Mouse (Mus musculus): ENCODE measurements at regions not wholly inside any gene's neighbourhood (a gene's known extent, or its start where the extent isn't known, plus 50 kb on each side); places are given as distances from the start of the nearest gene placed in this dataset.

DNA sequence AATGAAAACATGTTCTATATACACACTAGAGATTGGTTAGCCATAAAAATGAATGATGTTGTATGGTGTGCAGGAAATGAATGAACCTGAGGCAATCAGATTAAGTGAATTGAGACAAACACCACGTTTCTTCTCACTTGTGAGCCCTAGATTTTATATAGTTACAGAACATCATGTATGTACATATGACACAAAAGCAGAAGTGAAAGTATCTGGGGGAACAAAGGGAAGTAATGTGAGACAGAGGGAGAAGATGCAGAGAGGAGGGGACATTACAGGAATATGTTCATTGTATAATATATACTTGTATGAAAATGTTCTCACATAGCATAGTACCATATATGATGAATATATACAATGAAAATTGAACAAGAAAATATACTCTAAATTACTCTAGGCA lies 121.1 kb upstream of the Map3k1 start:
- ATAC-seq (ENCODE audit: insufficient number of reproducible peaks, low FRiP score, low TSS enrichment, low read depth): no peak
- WGBS: 78% methylated on average over 1 of the region's 1 CpGs
- H3K27ac ChIP-seq (replicated peaks; ENCODE audit: low read depth, low read length): no peak overlapping the region

DNA sequence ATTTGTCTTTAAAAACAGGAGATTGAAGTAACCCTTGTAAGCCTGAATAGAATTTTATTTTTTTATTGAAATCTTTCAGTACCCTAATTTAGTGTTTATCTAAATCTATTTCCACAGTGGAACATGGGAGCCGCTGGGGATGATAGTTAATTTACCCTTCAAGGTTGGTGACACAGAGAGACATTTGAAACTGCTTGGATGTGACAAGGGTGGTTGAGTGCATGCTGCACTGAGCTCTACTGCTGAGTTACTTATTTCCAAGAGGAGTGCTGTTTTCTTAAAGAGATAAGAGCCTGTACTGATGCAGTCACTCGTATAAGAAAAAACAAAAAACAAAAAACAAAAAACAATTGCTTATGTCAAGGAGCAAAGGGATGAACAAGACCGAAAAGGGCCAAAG lies 123.7 kb upstream of the Map3k1 start:
- DNase-seq (ENCODE audit: low spot score) (no peak), ATAC-seq (ENCODE audit: insufficient number of reproducible peaks, low FRiP score, low TSS enrichment, low read depth) (no peak)
- Histone ChIP-seq H3K9me3 (ENCODE audit: control insufficient read depth, low read length) (no peaks in the 10 kb centered on the region), H3K4me2 (ENCODE audit: low read depth, severe bottlenecking) (no peak overlapping the region), H3K9ac (ENCODE audit: low read length) (no peak overlapping the region), H3K4me3 (ENCODE audit: low read depth, low read length) (no peak overlapping the region), H3K4me1 (ENCODE audit: control insufficient read depth, insufficient read depth, low read length) (peaks cover 6% of the 10 kb centered on the region), H3K36me3 (ENCODE audit: control insufficient read depth, insufficient read depth, low read length) (no peaks in the 10 kb centered on the region), H3K27ac (replicated peaks; ENCODE audit: low read depth, low read length) (no peak overlapping the region), H3K27me3 (ENCODE audit: control insufficient read depth, insufficient read depth, low read length) (no peaks in the 10 kb centered on the region)
- WGBS: 87% methylated on average over 3 of the region's 3 CpGs

More for the DNA sequence above, 121.1 kb upstream of the Map3k1 start:
- H3K27me3 ChIP-seq (ENCODE audit: control insufficient read depth, insufficient read depth, low read length): no peaks in the 10 kb centered on the region
- no peak for DNase-seq (ENCODE audit: low spot score)
- no peaks in the 10 kb centered on the region for H3K9me3 ChIP-seq (ENCODE audit: control insufficient read depth, low read length)
- H3K9ac ChIP-seq (ENCODE audit: low read length): no peak overlapping the region
- H3K4me3 ChIP-seq (ENCODE audit: low read depth, low read length): no peak overlapping the region
- H3K36me3 ChIP-seq (ENCODE audit: control insufficient read depth, insufficient read depth, low read length): no peaks in the 10 kb centered on the region
- H3K4me1 ChIP-seq (ENCODE audit: control insufficient read depth, insufficient read depth, low read length): no peaks in the 10 kb centered on the region
- no peak overlapping the region for H3K4me2 ChIP-seq (ENCODE audit: low read depth, severe bottlenecking)

DNA sequence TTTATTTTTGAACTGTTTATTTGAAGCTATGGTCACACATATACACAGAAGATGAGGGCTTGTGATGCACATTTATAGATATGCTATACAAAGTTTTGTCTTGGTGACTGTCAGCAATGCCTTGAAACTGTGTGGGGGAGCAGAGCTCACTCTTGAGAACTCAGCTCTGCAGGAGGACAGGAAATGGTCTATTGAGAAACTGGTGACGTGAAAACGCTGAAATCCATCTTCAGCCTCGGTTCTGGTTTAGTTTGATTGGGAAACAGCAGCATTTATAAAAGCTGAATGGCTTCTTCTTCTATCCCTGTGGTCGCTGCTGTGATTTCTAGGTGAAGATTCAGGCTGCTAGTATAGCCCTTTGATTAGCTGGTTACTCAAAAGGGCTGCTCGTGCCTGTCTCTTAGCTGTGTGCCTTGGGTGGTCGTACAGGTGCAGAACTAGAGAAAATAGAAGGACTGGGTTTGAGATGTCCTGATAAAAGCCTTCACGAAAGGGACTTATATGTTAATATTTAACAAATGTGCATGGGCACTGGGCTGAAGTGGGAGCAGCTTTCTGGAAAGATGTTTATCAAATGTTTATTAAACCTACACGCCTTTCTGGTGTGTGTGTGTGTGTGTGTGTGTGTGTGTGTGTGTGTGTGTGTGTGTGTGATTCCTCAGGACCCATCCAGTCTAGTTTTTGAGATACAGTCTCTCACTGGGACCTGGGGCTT lies 124.9 kb upstream of the Map3k1 start:
- no peak for DNase-seq (ENCODE audit: low spot score)
- Histone ChIP-seq H3K4me2 (ENCODE audit: low read depth, severe bottlenecking) (no peak overlapping the region), H3K36me3 (ENCODE audit: control insufficient read depth, insufficient read depth, low read length) (no peaks in the 10 kb centered on the region), H3K27me3 (ENCODE audit: control insufficient read depth, insufficient read depth, low read length) (no peaks in the 10 kb centered on the region), H3K4me1 (ENCODE audit: control insufficient read depth, insufficient read depth, low read length) (peaks cover 6% of the 10 kb centered on the region), H3K9me3 (ENCODE audit: control insufficient read depth, low read length) (no peaks in the 10 kb centered on the region), H3K27ac (replicated peaks; ENCODE audit: low read depth, low read length) (no peak overlapping the region), H3K4me3 (ENCODE audit: low read depth, low read length) (no peak overlapping the region), H3K9ac (ENCODE audit: low read length) (no peak overlapping the region)
- WGBS: 81% methylated on average over 8 of the region's 8 CpGs
- no peak for ATAC-seq (ENCODE audit: insufficient number of reproducible peaks, low FRiP score, low TSS enrichment, low read depth)

DNA sequence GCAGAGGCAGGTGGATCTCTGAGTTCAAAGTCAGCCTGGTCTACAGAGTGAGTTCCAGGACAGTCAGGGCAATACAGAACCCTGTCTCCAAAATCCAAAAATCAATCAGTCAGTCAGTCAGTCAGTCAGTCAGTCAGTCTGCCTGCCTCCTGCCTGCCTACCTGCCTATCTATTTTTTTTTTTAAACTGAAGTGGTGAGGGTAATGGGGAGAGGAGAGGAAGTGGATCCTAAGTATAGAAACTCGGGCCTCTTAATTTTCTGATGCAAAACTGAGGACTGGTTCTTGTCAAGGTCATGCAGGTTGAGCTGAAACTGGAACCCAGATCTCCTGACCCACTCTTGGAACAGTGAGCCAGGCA lies 126.9 kb upstream of the Map3k1 start:
- ATAC-seq (ENCODE audit: insufficient number of reproducible peaks, low FRiP score, low TSS enrichment, low read depth) (no peak), DNase-seq (ENCODE audit: low spot score) (no peak)
- no peak overlapping the region for H3K4me3 ChIP-seq (ENCODE audit: low read depth, low read length)
- H3K9ac ChIP-seq (ENCODE audit: low read length): no peak overlapping the region
- no peak overlapping the region for H3K4me2 ChIP-seq (ENCODE audit: low read depth, severe bottlenecking)
- 70% methylated on average over 1 of the region's 1 CpGs for WGBS
- H3K4me1 ChIP-seq (ENCODE audit: control insufficient read depth, insufficient read depth, low read length): peaks cover 6% of the 10 kb centered on the region
- H3K27me3 ChIP-seq (ENCODE audit: control insufficient read depth, insufficient read depth, low read length): no peaks in the 10 kb centered on the region
- no peaks in the 10 kb centered on the region for H3K36me3 ChIP-seq (ENCODE audit: control insufficient read depth, insufficient read depth, low read length)
- H3K27ac ChIP-seq (replicated peaks; ENCODE audit: low read depth, low read length): no peak overlapping the region
- H3K9me3 ChIP-seq (ENCODE audit: control insufficient read depth, low read length): no peaks in the 10 kb centered on the region

DNA sequence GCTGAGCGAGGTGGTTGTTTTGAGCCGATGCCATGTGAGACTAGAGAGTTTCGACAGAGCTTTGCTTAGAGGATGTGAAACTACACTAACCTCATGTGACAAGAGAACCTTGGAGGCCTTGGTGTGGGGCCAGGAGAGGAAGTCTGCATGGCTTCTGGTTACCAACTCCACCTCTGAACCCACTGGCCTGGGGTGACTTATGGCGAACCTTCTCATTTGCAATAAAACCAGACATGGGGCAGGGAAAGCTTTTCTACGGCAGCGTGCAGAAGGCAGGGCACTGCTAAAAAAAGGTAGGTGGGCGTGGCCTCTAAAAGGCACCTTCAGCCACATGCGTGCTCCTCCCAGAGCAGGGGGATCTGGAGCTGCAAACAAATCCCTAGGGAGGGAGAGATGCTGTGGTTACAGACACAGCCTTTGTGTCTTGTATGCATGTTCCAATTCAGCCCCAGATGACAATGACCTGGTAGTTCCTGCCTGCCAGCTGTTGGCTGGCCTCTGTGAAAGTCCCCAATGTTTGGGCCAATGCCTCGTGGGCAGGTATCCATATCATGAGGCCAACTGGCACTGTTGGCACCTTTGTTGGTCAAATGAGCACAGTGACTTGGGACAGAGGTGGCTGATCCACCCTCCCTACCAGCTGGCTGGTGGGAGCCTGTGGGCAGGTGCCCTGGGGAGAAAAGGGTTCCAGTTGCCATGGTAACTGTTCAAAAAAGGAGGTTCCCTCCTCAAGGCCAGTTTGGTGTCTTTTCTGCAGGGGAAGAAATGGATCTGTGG lies 127.5 kb upstream of the Map3k1 start:
- H3K27ac ChIP-seq (replicated peaks; ENCODE audit: low read depth, low read length): no peak overlapping the region
- no peaks in the 10 kb centered on the region for H3K9me3 ChIP-seq (ENCODE audit: control insufficient read depth, low read length)
- H3K4me3 ChIP-seq (ENCODE audit: low read depth, low read length): no peak overlapping the region
- H3K9ac ChIP-seq (ENCODE audit: low read length): no peak overlapping the region
- WGBS: 65% methylated on average over 9 of the region's 9 CpGs
- no peak for ATAC-seq (ENCODE audit: insufficient number of reproducible peaks, low FRiP score, low TSS enrichment, low read depth)
- DNase-seq (ENCODE audit: low spot score): no peak
- peaks cover 6% of the 10 kb centered on the region for H3K4me1 ChIP-seq (ENCODE audit: control insufficient read depth, insufficient read depth, low read length)
- no peak overlapping the region for H3K4me2 ChIP-seq (ENCODE audit: low read depth, severe bottlenecking)
- no peaks in the 10 kb centered on the region for H3K36me3 ChIP-seq (ENCODE audit: control insufficient read depth, insufficient read depth, low read length)
- no peaks in the 10 kb centered on the region for H3K27me3 ChIP-seq (ENCODE audit: control insufficient read depth, insufficient read depth, low read length)

DNA sequence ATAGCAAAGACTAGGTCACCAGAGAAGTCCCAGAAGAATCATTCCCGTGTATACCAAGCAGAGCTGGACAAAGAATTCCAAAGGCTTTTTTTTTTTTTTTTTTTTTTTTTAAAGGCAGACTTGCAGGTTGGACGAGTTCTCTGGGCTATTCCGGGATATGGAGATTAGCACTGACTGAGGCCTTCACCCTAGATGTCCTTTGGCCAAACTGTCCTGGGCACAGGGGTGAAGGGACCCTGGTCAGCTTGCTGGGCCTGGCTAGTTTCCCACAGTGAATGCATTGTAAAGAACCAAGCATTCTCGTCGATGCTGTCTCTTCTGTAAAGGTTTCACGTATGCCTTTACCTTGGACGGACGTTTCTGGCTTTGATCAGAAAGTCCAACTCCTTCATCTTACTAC lies 128.2 kb upstream of the Map3k1 start:
- ATAC-seq (ENCODE audit: insufficient number of reproducible peaks, low FRiP score, low TSS enrichment, low read depth) (no peak), DNase-seq (ENCODE audit: low spot score) (no peak)
- Histone ChIP-seq H3K4me1 (ENCODE audit: control insufficient read depth, insufficient read depth, low read length) (peaks cover 6% of the 10 kb centered on the region), H3K4me2 (ENCODE audit: low read depth, severe bottlenecking) (no peak overlapping the region), H3K36me3 (ENCODE audit: control insufficient read depth, insufficient read depth, low read length) (no peaks in the 10 kb centered on the region), H3K4me3 (ENCODE audit: low read depth, low read length) (no peak overlapping the region), H3K9me3 (ENCODE audit: control insufficient read depth, low read length) (no peaks in the 10 kb centered on the region), H3K27me3 (ENCODE audit: control insufficient read depth, insufficient read depth, low read length) (no peaks in the 10 kb centered on the region), H3K9ac (ENCODE audit: low read length) (no peak overlapping the region), H3K27ac (replicated peaks; ENCODE audit: low read depth, low read length) (no peak overlapping the region)
- WGBS: 77% methylated on average over 8 of the region's 8 CpGs

DNA sequence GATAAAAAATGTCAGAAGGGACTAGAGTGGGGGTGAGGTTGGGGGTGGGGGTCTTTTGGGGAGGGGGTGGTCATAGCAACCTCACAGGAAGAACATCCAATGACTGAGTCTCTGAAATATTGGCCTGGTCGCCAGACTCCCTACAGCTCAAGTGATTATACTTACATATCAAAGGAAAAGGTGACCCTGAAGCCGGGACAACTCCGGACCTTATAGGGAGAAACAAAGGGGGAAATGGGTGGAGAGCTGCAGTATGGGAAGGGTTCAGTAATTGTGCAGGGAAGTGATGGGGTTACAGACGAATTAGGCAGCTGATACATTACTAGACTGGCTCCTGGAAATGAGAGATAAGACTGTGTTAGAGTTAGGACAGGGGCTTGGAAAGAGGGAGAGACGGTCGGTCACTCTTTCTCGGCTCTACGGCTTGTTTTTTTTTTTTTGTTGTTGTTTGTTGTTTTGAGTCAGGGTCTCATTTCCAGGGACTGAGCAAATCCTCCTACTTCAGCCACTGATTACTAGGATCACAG lies 130.2 kb upstream of the Map3k1 start:
- H3K27ac ChIP-seq (replicated peaks; ENCODE audit: low read depth, low read length): no peak overlapping the region
- 63% methylated on average over 8 of the region's 8 CpGs for WGBS

DNA sequence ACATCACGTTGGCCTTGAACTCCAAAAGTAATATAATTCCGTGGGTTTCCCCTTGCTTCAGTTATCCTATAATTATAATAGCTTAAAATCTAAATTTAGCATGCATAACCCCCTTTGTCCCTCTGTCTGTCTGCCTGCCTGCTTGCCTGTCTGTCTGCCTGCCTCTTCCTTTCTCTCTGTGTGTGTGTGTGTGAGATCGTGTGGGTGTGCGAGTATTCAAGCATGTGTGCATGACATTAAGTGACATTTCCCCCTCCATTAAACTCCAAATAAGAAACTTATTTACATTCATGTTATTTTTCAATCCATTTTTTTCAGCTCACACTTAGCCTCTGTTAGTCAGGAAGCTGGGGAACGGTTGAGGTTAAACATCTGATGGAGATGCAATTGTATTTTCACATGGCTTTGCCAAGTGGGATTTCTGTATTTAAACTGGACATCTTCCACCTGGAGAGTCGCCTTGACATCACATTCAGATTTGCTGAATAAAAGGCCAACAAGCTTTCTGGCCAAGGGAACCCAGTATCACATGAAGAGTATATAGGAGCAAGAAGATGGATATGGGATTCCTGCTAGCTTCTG lies 130.8 kb upstream of the Map3k1 start:
- no peak overlapping the region for H3K27ac ChIP-seq (replicated peaks; ENCODE audit: low read depth, low read length)
- H3K36me3 ChIP-seq (ENCODE audit: control insufficient read depth, insufficient read depth, low read length): no peaks in the 10 kb centered on the region
- H3K9me3 ChIP-seq (ENCODE audit: control insufficient read depth, low read length): no peaks in the 10 kb centered on the region
- DNase-seq (ENCODE audit: low spot score) (no peak), ATAC-seq (ENCODE audit: insufficient number of reproducible peaks, low FRiP score, low TSS enrichment, low read depth) (no peak)
- H3K4me1 ChIP-seq (ENCODE audit: control insufficient read depth, insufficient read depth, low read length): peaks cover 6% of the 10 kb centered on the region
- no peak overlapping the region for H3K4me3 ChIP-seq (ENCODE audit: low read depth, low read length)
- H3K27me3 ChIP-seq (ENCODE audit: control insufficient read depth, insufficient read depth, low read length): no peaks in the 10 kb centered on the region
- no peak overlapping the region for H3K4me2 ChIP-seq (ENCODE audit: low read depth, severe bottlenecking)
- 76% methylated on average over 6 of the region's 6 CpGs for WGBS
- no peak overlapping the region for H3K9ac ChIP-seq (ENCODE audit: low read length)

More for the DNA sequence above, 130.2 kb upstream of the Map3k1 start:
- H3K27me3 ChIP-seq (ENCODE audit: control insufficient read depth, insufficient read depth, low read length): no peaks in the 10 kb centered on the region
- no peaks in the 10 kb centered on the region for H3K9me3 ChIP-seq (ENCODE audit: control insufficient read depth, low read length)
- no peak overlapping the region for H3K9ac ChIP-seq (ENCODE audit: low read length)
- no peak for ATAC-seq (ENCODE audit: insufficient number of reproducible peaks, low FRiP score, low TSS enrichment, low read depth)
- no peak overlapping the region for H3K4me3 ChIP-seq (ENCODE audit: low read depth, low read length)
- no peak overlapping the region for H3K4me2 ChIP-seq (ENCODE audit: low read depth, severe bottlenecking)
- no peak for DNase-seq (ENCODE audit: low spot score)
- peaks cover 6% of the 10 kb centered on the region for H3K4me1 ChIP-seq (ENCODE audit: control insufficient read depth, insufficient read depth, low read length)
- H3K36me3 ChIP-seq (ENCODE audit: control insufficient read depth, insufficient read depth, low read length): no peaks in the 10 kb centered on the region

All from limb, embryonic 11.5 days (tissue).